Mouse (Mus musculus) midbrain, embryonic 11.5 days (tissue): ENCODE measurements around the gene Cilp. TPM values are rescaled to one million over a fixed set of nuclear protein-coding genes. Genes with fewer than 3 reads are reported as not detected.
A peak's percentile ranks its signal among the peaks of the same experiment; 100 is the strongest.
"Not testable (repeated sequence)": the region's sequence is repeated elsewhere in the genome, so short reads cannot be mapped to it uniquely, and the experiment has no call there.

Source experiments
- ATAC-seq: fragments of 200-750 bp; cut with Nextera tagmentation; 2 replicates; pipeline ENCODE4 v1.8.0; 2017; ENCODE audit warnings: moderate TSS enrichment, moderate library complexity; ENCODE audit not compliant: low FRiP score
- DNase-seq: peaks from one replicate; pipeline ENCODE4 v3.0.0; 2015; ENCODE audit warnings: low spot score; ENCODE audit errors: missing footprints
- H3K27ac ChIP-seq: fragments of 300-500 bp; sonication (generic); 2 replicates; pipeline ENCODE4 v1.5.1; 2014; ENCODE audit warnings: low read depth, low read length
- H3K27me3 ChIP-seq: fragments of 300-500 bp; sonication (generic); 2 replicates; pipeline ENCODE4 v1.6.1; 2014; ENCODE audit warnings: mild to moderate bottlenecking, low read length, moderate library complexity, mixed read lengths; ENCODE audit not compliant: control insufficient read depth, insufficient read depth
- H3K36me3 ChIP-seq: fragments of 300-500 bp; sonication (generic); 2 replicates; pipeline ENCODE4 v1.6.1; 2014; ENCODE audit warnings: mild to moderate bottlenecking, low read length, moderate library complexity, mixed read lengths; ENCODE audit not compliant: control insufficient read depth, insufficient read depth
- H3K4me1 ChIP-seq: fragments of 300-500 bp; sonication (generic); 2 replicates; pipeline ENCODE4 v1.6.1; 2014; ENCODE audit warnings: low read length; ENCODE audit not compliant: control insufficient read depth, insufficient read depth
- H3K4me2 ChIP-seq: fragments of 300-500 bp; sonication (generic); 2 replicates; pipeline ENCODE4 v1.6.1; 2014; ENCODE audit warnings: mild to moderate bottlenecking, moderate library complexity
- H3K4me3 ChIP-seq: fragments of 300-500 bp; sonication (generic); 2 replicates; pipeline ENCODE4 v1.5.1; 2014; ENCODE audit warnings: low read depth, low read length
- H3K9ac ChIP-seq: fragments of 300-500 bp; sonication (generic); 2 replicates; pipeline ENCODE4 v1.6.1; 2014; ENCODE audit warnings: low read length
- H3K9me3 ChIP-seq: fragments of 300-500 bp; sonication (generic); 2 replicates; pipeline ENCODE4 v1.6.1; 2016; ENCODE audit warnings: low read length; ENCODE audit not compliant: control insufficient read depth
- WGBS: fragments of 180-500 bp; shearing (Covaris S2); extraction: QIAGEN DNeasy Blood & Tissue Kit; methylation state at CpG from one replicate; pipeline ENCODE4 v1.1.7; 2014; 5-methylcytosine and 5-hydroxymethylcytosine counted together
- polyA plus RNA-seq: library from polyadenylated mRNA; unstranded; fragments of >200 nt; fragmentation: Nextera tagmentation; extraction: Ambion mirVana; gene quantifications from 2 replicates; pipeline ENCODE4 v1.2.1, GENCODE M21; 2014

Gene Cilp
- polyA plus RNA-seq, result 0.12 and 0.16 TPM in 2 replicates

GRCm38 (mm10) chr9:65264959-65265358 is at the start of gene Cilp:
Gene Cilp, plus strand, starts transcription at chr9:65265180.
- no peaks in the 10 kb centered on the region for H3K4me1 ChIP-seq
- no peak for DNase-seq
- no peaks in the 10 kb centered on the region for H3K9me3 ChIP-seq
- no peaks in the 10 kb centered on the region for H3K36me3 ChIP-seq
- no peak for ATAC-seq
- H3K27me3 ChIP-seq, result no peaks in the 10 kb centered on the region
- no peak within 1 kb of the TSS for H3K4me3 ChIP-seq
- H3K27ac ChIP-seq, result no peak within 1 kb of the TSS
- H3K4me2 ChIP-seq, result no peak within 1 kb of the TSS
- no peak within 1 kb of the TSS for H3K9ac ChIP-seq
- WGBS, result 55% methylated on average over 5 of the region's 5 CpGs

- H3K27ac ChIP-seq, result peak overlapping the region; percentile 78
- no peaks in the 10 kb centered on the region for H3K27me3 ChIP-seq
- peak overlapping the region; percentile 92 for H3K4me2 ChIP-seq
- ATAC-seq, result no peak
- H3K4me3 ChIP-seq, result peak overlapping the region; percentile 57
- no peaks in the 10 kb centered on the region for H3K9me3 ChIP-seq
- WGBS, result 12% methylated on average over 31 of the region's 31 CpGs
- DNase-seq, result no peak
- peaks cover 6% of the 10 kb centered on the region for H3K4me1 ChIP-seq
- H3K36me3 ChIP-seq, result no peaks in the 10 kb centered on the region
- H3K9ac ChIP-seq, result peak overlapping the region; percentile 84
Observed at GRCm38 (mm10) chr9:65215494-65216126, 49.4 kb upstream of the Cilp start.

GRCm38 (mm10) chr9:65216972-65217371 is 48.0 kb upstream of the Cilp start:
- WGBS, result 77% methylated on average over 8 of the region's 8 CpGs
- no peaks in the 10 kb centered on the region for H3K36me3 ChIP-seq
- no peak for ATAC-seq

GRCm38 (mm10) chr9:65217661-65218060 is 47.3 kb upstream of the Cilp start:
- H3K9me3 ChIP-seq, result no peaks in the 10 kb centered on the region
- WGBS, result 69% methylated on average over 6 of the region's 6 CpGs

More at GRCm38 (mm10) chr9:65216972-65217371, 48.0 kb upstream of the Cilp start:
- Histone ChIP-seq H3K9me3 (no peaks in the 10 kb centered on the region), H3K27me3 (no peaks in the 10 kb centered on the region), H3K4me2 (no peak overlapping the region), H3K9ac (no peak overlapping the region), H3K4me1 (peaks cover 6% of the 10 kb centered on the region), H3K4me3 (no peak overlapping the region), H3K27ac (no peak overlapping the region)
- no peak for DNase-seq

GRCm38 (mm10) chr9:65218916-65219315 is 46.1 kb upstream of the Cilp start:
- no peak overlapping the region for H3K27ac ChIP-seq
- no peak for ATAC-seq
- DNase-seq, result no peak
- H3K4me2 ChIP-seq, result no peak overlapping the region
- no peaks in the 10 kb centered on the region for H3K9me3 ChIP-seq
- no peak overlapping the region for H3K9ac ChIP-seq
- no peaks in the 10 kb centered on the region for H3K36me3 ChIP-seq
- no peaks in the 10 kb centered on the region for H3K27me3 ChIP-seq
- no peak overlapping the region for H3K4me3 ChIP-seq
- peaks cover 6% of the 10 kb centered on the region for H3K4me1 ChIP-seq
- WGBS, result 45% methylated on average over 1 of the region's 1 CpGs

More at GRCm38 (mm10) chr9:65217661-65218060, 47.3 kb upstream of the Cilp start:
- Histone ChIP-seq H3K27ac (no peak overlapping the region), H3K4me3 (no peak overlapping the region), H3K36me3 (no peaks in the 10 kb centered on the region), H3K4me2 (no peak overlapping the region), H3K4me1 (peaks cover 6% of the 10 kb centered on the region), H3K9ac (no peak overlapping the region), H3K27me3 (no peaks in the 10 kb centered on the region)
- ATAC-seq (no peak), DNase-seq (no peak)

- not testable (repeated sequence) for ATAC-seq, H3K9me3 ChIP-seq, H3K4me2 ChIP-seq, DNase-seq, H3K4me3 ChIP-seq, H3K27me3 ChIP-seq, H3K9ac ChIP-seq, H3K36me3 ChIP-seq, H3K27ac ChIP-seq, H3K4me1 ChIP-seq
- WGBS, result 51% methylated on average over 3 of the region's 3 CpGs
Observed at GRCm38 (mm10) chr9:65220398-65220797, 44.6 kb upstream of the Cilp start.

- DNase-seq (no peak), ATAC-seq (no peak)
- 86% methylated on average over 6 of the region's 6 CpGs for WGBS
- no peak overlapping the region for H3K9ac ChIP-seq
- H3K4me3 ChIP-seq, result no peak overlapping the region
- no peaks in the 10 kb centered on the region for H3K9me3 ChIP-seq
- no peaks in the 10 kb centered on the region for H3K27me3 ChIP-seq
- H3K4me1 ChIP-seq, result no peaks in the 10 kb centered on the region
- no peak overlapping the region for H3K4me2 ChIP-seq
- no peaks in the 10 kb centered on the region for H3K36me3 ChIP-seq
- no peak overlapping the region for H3K27ac ChIP-seq
Observed at GRCm38 (mm10) chr9:65223927-65224326, 41.1 kb upstream of the Cilp start.

- WGBS, result 31% methylated on average over 4 of the region's 4 CpGs
- Histone ChIP-seq H3K9ac (no peak overlapping the region), H3K27ac (no peak overlapping the region), H3K4me2 (no peak overlapping the region), H3K4me3 (no peak overlapping the region), H3K36me3 (no peaks in the 10 kb centered on the region), H3K9me3 (no peaks in the 10 kb centered on the region), H3K27me3 (no peaks in the 10 kb centered on the region), H3K4me1 (no peaks in the 10 kb centered on the region)
- no peak for ATAC-seq
- DNase-seq, result peak; percentile 87
Observed at GRCm38 (mm10) chr9:65225795-65226194, 39.2 kb upstream of the Cilp start.

- H3K4me1 ChIP-seq, result no peaks in the 10 kb centered on the region
- no peak overlapping the region for H3K4me3 ChIP-seq
- no peaks in the 10 kb centered on the region for H3K27me3 ChIP-seq
- no peaks in the 10 kb centered on the region for H3K9me3 ChIP-seq
- H3K27ac ChIP-seq, result no peak overlapping the region
- ATAC-seq (no peak), DNase-seq (no peak)
- H3K9ac ChIP-seq, result no peak overlapping the region
- 73% methylated on average over 6 of the region's 6 CpGs for WGBS
- H3K36me3 ChIP-seq, result no peaks in the 10 kb centered on the region
- no peak overlapping the region for H3K4me2 ChIP-seq
Observed at GRCm38 (mm10) chr9:65230250-65230649, 34.7 kb upstream of the Cilp start.
